Mouse (Mus musculus) cortical plate, adult 2 months (tissue): ENCODE measurements around the gene Caskin2.

ENCODE experiments used
- CTCF ChIP-seq: fragments of 200-500 bp; IDR thresholded peaks from 2 replicates; pipeline ENCODE4 v1.5.1; 2011; ENCODE audit warnings: mild to moderate bottlenecking, control low read depth, low read length; ENCODE audit not compliant: insufficient read depth; ENCODE audit errors: extremely low read depth
- POLR2A ChIP-seq: fragments of 200-500 bp; IDR thresholded peaks from 2 replicates; pipeline ENCODE4 v1.6.1; 2011; ENCODE audit warnings: mild to moderate bottlenecking, low read length, control low read depth; ENCODE audit not compliant: insufficient read depth; ENCODE audit errors: extremely low read depth

GRCm38 (mm10) chr11:115786473-115786872 lies 27.0 kb downstream of the Caskin2 start:
- TF ChIP-seq POLR2A (no peak), CTCF (no peak)
